Mouse (Mus musculus) adrenal gland, adult 10 weeks (tissue): Measurements from ENCODE around the gene Olfr530. TPM values are rescaled to one million over a fixed set of nuclear protein-coding genes. Genes with fewer than 3 reads are reported as not detected.

Experiments
- polyA plus RNA-seq: library from polyadenylated mRNA; stranded (reverse); fragments of 350-450 nt; fragmentation: Illumina TruSeq; extraction: RNeasy Lipid Tissue Mini Kit (QIAGEN cat#74804); gene quantifications from one replicate; pipeline ENCODE4 v1.2.3, GENCODE M21; 2014; ENCODE audit warnings: low read depth, low replicate concordance

The Olfr530 gene
- polyA plus RNA-seq, result not detected

DNA sequence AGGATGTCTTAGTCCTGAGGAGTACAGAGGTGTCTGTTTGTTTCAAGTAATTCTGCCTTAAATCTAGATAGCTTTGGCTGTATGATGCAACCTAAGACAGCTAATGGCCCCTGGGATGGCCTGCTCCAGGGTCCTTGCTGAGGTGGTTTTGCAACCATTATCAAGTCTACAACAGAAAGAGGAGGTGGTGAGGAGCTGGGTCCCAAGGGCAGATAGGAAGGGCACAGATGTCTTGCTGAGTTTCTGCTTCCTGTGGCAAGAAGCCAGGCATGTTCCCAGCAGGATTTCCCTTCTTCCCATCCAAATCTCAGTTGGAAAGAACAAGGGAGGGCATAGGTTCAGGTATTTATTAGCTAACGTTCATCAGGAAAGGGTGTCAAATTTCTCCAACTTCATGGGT is at the start of gene Olfr530:
Olfr530 (minus strand) TSS at position 101 of the 400 bp plus-strand sequence.

GRCm38 (mm10) chr7:140421539-140421938 is 45.4 kb upstream of the Olfr530 start, which contains the start of gene Olfr532:
Gene Olfr532 (minus strand): TSS chr7:140421639.

GRCm38 (mm10) chr7:140402818-140403217 is 26.7 kb upstream of the Olfr530 start, which contains the start of gene Olfr531:
Gene Olfr531 (minus strand): TSS chr7:140402918.

DNA sequence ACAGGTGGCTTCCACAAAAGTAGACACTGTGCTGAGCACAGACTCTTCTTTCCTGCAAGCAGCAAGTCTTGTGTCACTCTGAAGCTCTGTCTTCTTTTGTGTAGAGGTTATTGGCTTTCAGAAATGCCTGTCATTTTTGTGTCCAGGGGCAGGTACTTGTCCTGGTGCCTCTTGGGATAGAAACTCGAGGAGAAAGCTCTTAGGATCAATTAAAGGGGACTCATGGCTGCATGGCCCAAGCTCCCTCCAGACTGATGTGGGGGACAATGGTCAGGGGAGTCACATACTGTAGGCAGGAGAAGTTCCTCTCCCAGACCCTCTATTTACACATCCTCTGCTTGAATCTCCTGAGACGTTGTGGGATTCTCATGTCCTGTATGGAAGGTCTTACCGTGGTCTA is 14.6 kb downstream of the Olfr530 start, which contains the start of gene Olfr60:
Olfr60 (minus strand) TSS at position 101 of the 400 bp plus-strand sequence.

GRCm38 (mm10) chr7:140333717-140334116 is 42.4 kb downstream of the Olfr530 start, which contains the start of gene Olfr527:
Gene Olfr527 (plus strand): TSS chr7:140334017.

Other genes with a start within 250 kb of the Olfr530 start
- gene Mtg1, start 238.8 kb downstream of the Olfr530 start, polyA plus RNA-seq, result 7.0 TPM
- gene Sprn, start 221.5 kb downstream of the Olfr530 start, polyA plus RNA-seq, result 1.6 TPM
- gene Olfr522, start 211.6 kb downstream of the Olfr530 start, polyA plus RNA-seq, result not detected
- not detected for gene Olfr523, start 203.1 kb downstream of the Olfr530 start, polyA plus RNA-seq
- gene Olfr524, start 170.4 kb downstream of the Olfr530 start, polyA plus RNA-seq, result not detected
- not detected for gene Cd163l1, start 158.1 kb downstream of the Olfr530 start, polyA plus RNA-seq
- gene 5830411N06Rik, start 129.0 kb downstream of the Olfr530 start, polyA plus RNA-seq, result not detected
- gene Olfr525, start 55.5 kb downstream of the Olfr530 start, polyA plus RNA-seq, result not detected
- not detected for gene Olfr527, start 42.3 kb downstream of the Olfr530 start, polyA plus RNA-seq
- not detected for gene Olfr60, start 14.7 kb downstream of the Olfr530 start, polyA plus RNA-seq
- not detected for gene Olfr531, start 26.6 kb upstream of the Olfr530 start, polyA plus RNA-seq
- not detected for gene Olfr532, start 45.3 kb upstream of the Olfr530 start, polyA plus RNA-seq
- gene Olfr533, start 87.0 kb upstream of the Olfr530 start, polyA plus RNA-seq, result not detected
- not detected for gene Olfr535, start 107.9 kb upstream of the Olfr530 start, polyA plus RNA-seq
- not detected for gene Olfr536, start 131.1 kb upstream of the Olfr530 start, polyA plus RNA-seq
- not detected for gene Olfr538, start 191.6 kb upstream of the Olfr530 start, polyA plus RNA-seq
- gene Olfr46, start 224.9 kb upstream of the Olfr530 start, polyA plus RNA-seq, result not detected